Mouse (Mus musculus): ENCODE measurements at regions not wholly inside any gene's neighbourhood (a gene's known extent, or its start where the extent isn't known, plus 50 kb on each side); places are given as distances from the start of the nearest gene placed in this dataset.
"Not testable (repeated sequence)": the region's sequence is repeated elsewhere in the genome, so short reads cannot be mapped to it uniquely, and the experiment has no call there.

- not testable (repeated sequence) for H3K4me1 ChIP-seq; H3K27me3 ChIP-seq; H3K27ac ChIP-seq (replicated peaks); H3K4me3 ChIP-seq; H3K4me2 ChIP-seq (replicated peaks); H3K9me3 ChIP-seq; H3K36me3 ChIP-seq; ATAC-seq (ENCODE audit: low FRiP score, low read depth); H3K9ac ChIP-seq (replicated peaks)
- whole genome bisulfite sequencing, result 91% methylated on average over 6 of the region's 6 CpGs
Observed at GRCm38 (mm10) chr13:50906431-50906830, 194.2 kb upstream of the Spin1 start.

GRCm38 (mm10) chr13:50906910-50907309 lies 193.8 kb upstream of the Spin1 start:
- Histone ChIP-seq H3K9ac (replicated peaks) (no peak overlapping the region), H3K36me3 (no peaks in the 10 kb centered on the region), H3K4me3 (no peak overlapping the region), H3K9me3 (no peaks in the 10 kb centered on the region), H3K27ac (replicated peaks) (no peak overlapping the region), H3K4me2 (replicated peaks) (no peak overlapping the region), H3K4me1 (no peaks in the 10 kb centered on the region), H3K27me3 (no peaks in the 10 kb centered on the region)
- no peak for ATAC-seq (ENCODE audit: low FRiP score, low read depth)
- WGBS, result 83% methylated on average over 1 of the region's 1 CpGs

GRCm38 (mm10) chr13:50912776-50913175 lies 187.9 kb upstream of the Spin1 start:
- H3K36me3 ChIP-seq; H3K4me2 ChIP-seq (replicated peaks); H3K9me3 ChIP-seq; H3K27ac ChIP-seq (replicated peaks); H3K27me3 ChIP-seq; H3K9ac ChIP-seq (replicated peaks); H3K4me3 ChIP-seq; H3K4me1 ChIP-seq; ATAC-seq (ENCODE audit: low FRiP score, low read depth): not testable (repeated sequence)
- WGBS, result 70% methylated on average over 2 of the region's 2 CpGs

- not testable (repeated sequence) for H3K27ac ChIP-seq (replicated peaks); H3K9me3 ChIP-seq; H3K27me3 ChIP-seq; H3K36me3 ChIP-seq; H3K9ac ChIP-seq (replicated peaks); ATAC-seq (ENCODE audit: low FRiP score, low read depth); H3K4me1 ChIP-seq; H3K4me2 ChIP-seq (replicated peaks); H3K4me3 ChIP-seq
- WGBS, result 84% methylated on average over 3 of the region's 3 CpGs
Observed at GRCm38 (mm10) chr13:50934017-50934416, 166.7 kb upstream of the Spin1 start.

- H3K4me3 ChIP-seq, result no peak overlapping the region
- H3K27ac ChIP-seq (replicated peaks), result no peak overlapping the region
- H3K9me3 ChIP-seq, result no peaks in the 10 kb centered on the region
- no peaks in the 10 kb centered on the region for H3K27me3 ChIP-seq
- no peak overlapping the region for H3K9ac ChIP-seq (replicated peaks)
- no peak overlapping the region for H3K4me2 ChIP-seq (replicated peaks)
- no peaks in the 10 kb centered on the region for H3K36me3 ChIP-seq
- ATAC-seq (ENCODE audit: low FRiP score, low read depth), result no peak
- WGBS, result 70% methylated on average over 3 of the region's 3 CpGs
- H3K4me1 ChIP-seq, result no peaks in the 10 kb centered on the region
Observed at GRCm38 (mm10) chr13:50942561-50942960, 158.1 kb upstream of the Spin1 start.

GRCm38 (mm10) chr13:50949545-50950226 lies 151.0 kb upstream of the Spin1 start:
- Histone ChIP-seq H3K4me1 (no peaks in the 10 kb centered on the region), H3K36me3 (no peaks in the 10 kb centered on the region), H3K27ac (replicated peaks) (no peak overlapping the region), H3K4me2 (replicated peaks) (no peak overlapping the region), H3K27me3 (no peaks in the 10 kb centered on the region), H3K9me3 (no peaks in the 10 kb centered on the region), H3K9ac (replicated peaks) (no peak overlapping the region), H3K4me3 (no peak overlapping the region)
- 45% methylated on average over 6 of the region's 6 CpGs for WGBS
- no peak for ATAC-seq (ENCODE audit: low FRiP score, low read depth)

GRCm38 (mm10) chr13:50954671-50955070 lies 146.0 kb upstream of the Spin1 start:
- H3K4me3 ChIP-seq, result no peak overlapping the region
- no peak overlapping the region for H3K9ac ChIP-seq (replicated peaks)
- H3K27me3 ChIP-seq, result no peaks in the 10 kb centered on the region
- WGBS, result 95% methylated on average over 6 of the region's 6 CpGs
- H3K9me3 ChIP-seq, result no peaks in the 10 kb centered on the region
- no peaks in the 10 kb centered on the region for H3K36me3 ChIP-seq
- no peak overlapping the region for H3K4me2 ChIP-seq (replicated peaks)
- H3K27ac ChIP-seq (replicated peaks), result no peak overlapping the region
- no peaks in the 10 kb centered on the region for H3K4me1 ChIP-seq
- ATAC-seq (ENCODE audit: low FRiP score, low read depth), result no peak

GRCm38 (mm10) chr13:50958051-50958883 lies 142.4 kb upstream of the Spin1 start:
- Histone ChIP-seq H3K4me2 (replicated peaks) (no peak overlapping the region), H3K27ac (replicated peaks) (no peak overlapping the region), H3K27me3 (no peaks in the 10 kb centered on the region), H3K4me3 (no peak overlapping the region), H3K4me1 (no peaks in the 10 kb centered on the region), H3K36me3 (no peaks in the 10 kb centered on the region), H3K9me3 (no peaks in the 10 kb centered on the region), H3K9ac (replicated peaks) (no peak overlapping the region)
- WGBS, result 77% methylated on average over 20 of the region's 20 CpGs
- ATAC-seq (ENCODE audit: low FRiP score, low read depth), result no peak

GRCm38 (mm10) chr13:50960909-50961308 lies 139.8 kb upstream of the Spin1 start:
- no peaks in the 10 kb centered on the region for H3K4me1 ChIP-seq
- H3K4me2 ChIP-seq (replicated peaks), result no peak overlapping the region
- ATAC-seq (ENCODE audit: low FRiP score, low read depth), result no peak
- no peaks in the 10 kb centered on the region for H3K36me3 ChIP-seq
- WGBS, result 91% methylated on average over 12 of the region's 12 CpGs
- no peak overlapping the region for H3K4me3 ChIP-seq
- H3K27ac ChIP-seq (replicated peaks), result no peak overlapping the region
- H3K9ac ChIP-seq (replicated peaks), result no peak overlapping the region
- H3K27me3 ChIP-seq, result no peaks in the 10 kb centered on the region
- H3K9me3 ChIP-seq, result no peaks in the 10 kb centered on the region

GRCm38 (mm10) chr13:50964070-50964469 lies 136.6 kb upstream of the Spin1 start:
- Histone ChIP-seq H3K4me1 (no peaks in the 10 kb centered on the region), H3K9ac (replicated peaks) (no peak overlapping the region), H3K4me2 (replicated peaks) (no peak overlapping the region), H3K4me3 (no peak overlapping the region), H3K27me3 (no peaks in the 10 kb centered on the region), H3K36me3 (no peaks in the 10 kb centered on the region), H3K9me3 (no peaks in the 10 kb centered on the region), H3K27ac (replicated peaks) (no peak overlapping the region)
- no peak for ATAC-seq (ENCODE audit: low FRiP score, low read depth)
- 78% methylated on average over 9 of the region's 9 CpGs for WGBS

GRCm38 (mm10) chr13:50965041-50965440 lies 135.6 kb upstream of the Spin1 start:
- WGBS, result 78% methylated on average over 7 of the region's 7 CpGs
- H3K4me2 ChIP-seq (replicated peaks); H3K9ac ChIP-seq (replicated peaks); H3K4me3 ChIP-seq; H3K9me3 ChIP-seq; H3K27ac ChIP-seq (replicated peaks); H3K36me3 ChIP-seq; ATAC-seq (ENCODE audit: low FRiP score, low read depth); H3K4me1 ChIP-seq; H3K27me3 ChIP-seq: not testable (repeated sequence)

GRCm38 (mm10) chr13:50965678-50966077 lies 135.0 kb upstream of the Spin1 start:
- no peaks in the 10 kb centered on the region for H3K27me3 ChIP-seq
- H3K4me1 ChIP-seq, result no peaks in the 10 kb centered on the region
- H3K9ac ChIP-seq (replicated peaks), result no peak overlapping the region
- WGBS, result 67% methylated on average over 4 of the region's 4 CpGs
- H3K4me2 ChIP-seq (replicated peaks), result no peak overlapping the region
- H3K27ac ChIP-seq (replicated peaks), result no peak overlapping the region
- no peak for ATAC-seq (ENCODE audit: low FRiP score, low read depth)
- H3K36me3 ChIP-seq, result no peaks in the 10 kb centered on the region
- no peaks in the 10 kb centered on the region for H3K9me3 ChIP-seq
- H3K4me3 ChIP-seq, result no peak overlapping the region
